Mouse (Mus musculus) neural tube, embryonic 11.5 days (tissue): ENCODE results near the gene Thbd. TPM values are rescaled to one million over a fixed set of nuclear protein-coding genes. Genes with fewer than 3 reads are reported as not detected.

ENCODE experiments used
- ATAC-seq: fragments of 200-750 bp; cut with Nextera tagmentation; 2 replicates; pipeline ENCODE4 v1.8.0; 2017; ENCODE audit warnings: moderate number of reproducible peaks, mild to moderate bottlenecking, moderate TSS enrichment, moderate library complexity; ENCODE audit not compliant: insufficient read depth, low FRiP score, low TSS enrichment
- DNase-seq: peaks from one replicate; pipeline ENCODE4 v3.0.0-alpha.2; 2015; ENCODE audit warnings: low spot score
- H3K27ac ChIP-seq: fragments of 300-500 bp; sonication (generic); 2 replicates; pipeline ENCODE4 v1.5.1; 2014; ENCODE audit warnings: low read depth, mild to moderate bottlenecking, low read length
- H3K27me3 ChIP-seq: fragments of 300-500 bp; sonication (generic); 2 replicates; pipeline ENCODE4 v1.6.1; 2014; ENCODE audit warnings: mild to moderate bottlenecking, low read length, mixed read lengths; ENCODE audit not compliant: control insufficient read depth, insufficient read depth
- H3K36me3 ChIP-seq: fragments of 300-500 bp; sonication (generic); 2 replicates; pipeline ENCODE4 v1.6.1; 2014; ENCODE audit warnings: mild to moderate bottlenecking, low read length, moderate library complexity, mixed read lengths; ENCODE audit not compliant: control insufficient read depth, insufficient read depth
- H3K4me1 ChIP-seq: fragments of 300-500 bp; sonication (generic); 2 replicates; pipeline ENCODE4 v1.6.1; 2014; ENCODE audit warnings: low read length, mixed read lengths; ENCODE audit not compliant: control insufficient read depth, insufficient read depth
- H3K4me2 ChIP-seq: fragments of 300-500 bp; sonication (generic); 2 replicates; pipeline ENCODE4 v1.6.1; 2014; ENCODE audit warnings: low read depth, mild to moderate bottlenecking, moderate library complexity
- H3K4me3 ChIP-seq: fragments of 300-500 bp; sonication (generic); 2 replicates; pipeline ENCODE4 v1.5.1; 2014; ENCODE audit warnings: low read depth, low read length
- H3K9ac ChIP-seq: fragments of 300-500 bp; sonication (generic); 2 replicates; pipeline ENCODE4 v1.6.1; 2014; ENCODE audit warnings: mild to moderate bottlenecking, low read length
- H3K9me3 ChIP-seq: fragments of 300-500 bp; sonication (generic); 2 replicates; pipeline ENCODE4 v1.6.1; 2016; ENCODE audit warnings: low read length; ENCODE audit not compliant: control insufficient read depth
- WGBS: fragments of 180-500 bp; shearing (Covaris S2); extraction: QIAGEN DNeasy Blood & Tissue Kit; methylation state at CpG from one replicate; pipeline ENCODE4 v1.1.7; 2014; 5-methylcytosine and 5-hydroxymethylcytosine counted together
- polyA plus RNA-seq: library from polyadenylated mRNA; unstranded; fragments of >200 nt; fragmentation: Nextera tagmentation; extraction: Ambion mirVana; gene quantifications from 2 replicates; pipeline ENCODE4 v1.2.1, GENCODE M21; 2014

Gene Thbd
- polyA plus RNA-seq, result 5.9 and 6.4 TPM in 2 replicates

DNA sequence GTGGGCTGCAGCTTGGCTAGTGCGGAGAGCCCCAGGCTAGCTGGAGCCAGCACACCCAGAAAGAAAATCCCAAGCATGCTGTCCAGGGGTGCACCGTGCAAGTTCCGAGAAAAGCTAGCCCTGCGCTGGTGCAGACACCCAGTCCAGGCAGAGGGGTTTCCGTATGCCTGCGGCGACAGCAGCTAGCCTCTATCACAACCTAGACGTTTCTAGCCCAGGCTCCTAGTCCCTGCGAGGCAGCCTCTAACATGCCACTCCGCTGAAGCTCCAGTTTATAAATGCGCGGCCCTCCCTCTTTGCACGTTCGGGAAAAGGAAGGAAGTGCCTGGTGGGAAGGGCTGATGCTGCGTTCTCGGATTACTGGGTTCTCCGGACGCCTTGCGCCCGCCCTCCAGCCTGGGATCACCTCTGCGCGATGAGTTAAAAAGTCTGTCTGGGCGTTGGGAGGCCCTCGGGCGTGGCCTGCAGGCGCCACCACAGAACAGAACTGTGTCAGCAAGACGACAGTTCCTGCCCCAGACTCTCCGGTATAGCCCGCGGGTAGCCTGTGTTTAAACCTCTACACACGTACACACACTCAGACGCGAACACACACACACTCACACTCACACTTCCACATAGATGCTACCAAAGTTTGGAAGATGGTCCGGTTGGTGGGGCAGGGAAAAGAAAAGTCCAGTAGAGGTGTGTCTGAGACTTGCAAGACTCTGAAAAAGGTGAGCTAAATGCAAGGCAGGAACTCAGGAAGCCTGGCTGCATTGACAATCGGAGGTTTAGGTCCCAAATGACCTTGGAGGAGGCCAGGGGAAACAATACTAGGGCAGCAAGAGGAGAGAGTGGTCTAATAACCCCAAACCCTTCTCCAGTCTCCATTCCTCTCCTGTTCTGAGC, at the start of gene Thbd:
Gene Thbd (minus strand): TSS at position 319 of the 891 bp plus-strand sequence.
- H3K27ac ChIP-seq, result no peak within 1 kb of the TSS
- peak within 1 kb of the TSS; percentile 33 for H3K4me3 ChIP-seq
- peak; percentile 32 for ATAC-seq
- WGBS, result 3% methylated on average over 34 of the region's 35 CpGs
- H3K4me2 ChIP-seq, result peak within 1 kb of the TSS; percentile 61
- H3K9ac ChIP-seq, result peak within 1 kb of the TSS; percentile 35; the same call in 1 of the 2 replicates
- H3K9me3 ChIP-seq, result no peaks in the 10 kb centered on the region
- peak; percentile 62 for DNase-seq
- no peaks in the 10 kb centered on the region for H3K36me3 ChIP-seq
- peaks cover 34% of the 10 kb centered on the region for H3K27me3 ChIP-seq
- H3K4me1 ChIP-seq, result peaks cover 17% of the 10 kb centered on the region

DNA sequence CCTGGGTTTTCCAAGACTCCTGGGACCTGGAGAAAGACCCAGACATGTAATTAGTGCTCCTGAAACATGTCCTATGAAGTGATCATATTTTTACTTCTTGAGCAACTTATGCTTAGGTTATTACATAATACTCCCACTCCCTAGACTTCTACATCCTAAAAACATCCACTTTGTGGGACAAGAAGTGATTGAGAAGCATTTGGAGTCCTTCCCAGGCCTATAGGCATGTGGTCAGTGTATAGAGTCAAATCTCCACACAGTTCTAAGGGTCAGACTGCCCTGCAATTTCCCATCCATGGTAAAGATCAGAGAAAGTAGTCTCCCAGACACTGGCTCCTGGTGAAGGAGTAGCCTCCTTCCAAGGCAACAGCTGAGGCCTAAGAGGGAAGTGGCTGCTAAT, 47.4 kb upstream of the Thbd start:
- Histone ChIP-seq H3K36me3 (no peaks in the 10 kb centered on the region), H3K4me2 (no peak overlapping the region), H3K27me3 (no peaks in the 10 kb centered on the region), H3K4me3 (no peak overlapping the region), H3K9me3 (no peaks in the 10 kb centered on the region), H3K4me1 (no peaks in the 10 kb centered on the region), H3K9ac (no peak overlapping the region), H3K27ac (no peak overlapping the region)
- ATAC-seq (no peak), DNase-seq (no peak)

DNA sequence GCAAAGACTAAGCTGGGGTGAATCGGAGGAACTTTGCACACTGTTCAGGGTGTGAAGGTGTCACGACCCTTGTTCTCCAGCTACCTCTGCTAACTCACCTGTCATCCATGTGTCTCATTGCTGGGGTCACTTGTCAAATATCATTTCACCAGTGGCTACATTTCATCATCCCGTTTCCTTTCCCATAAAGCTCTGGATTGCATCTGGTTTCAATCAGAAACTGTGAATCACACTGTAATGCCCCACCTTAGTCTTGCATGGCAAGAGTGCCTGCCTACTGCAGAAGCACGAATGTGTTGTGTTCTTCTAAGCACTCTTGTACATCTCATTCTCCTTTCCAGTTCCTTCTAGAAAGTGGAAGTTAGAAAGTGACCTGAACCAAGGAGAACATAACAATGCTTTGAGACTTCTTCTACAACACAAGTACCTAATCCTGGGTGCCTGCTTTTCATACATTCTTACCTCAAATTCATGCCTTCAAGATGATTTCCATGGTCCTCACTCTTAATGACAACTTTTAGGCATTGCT, 46.1 kb upstream of the Thbd start:
- no peak overlapping the region for H3K9ac ChIP-seq
- no peaks in the 10 kb centered on the region for H3K9me3 ChIP-seq
- H3K4me1 ChIP-seq, result no peaks in the 10 kb centered on the region
- H3K27ac ChIP-seq, result no peak overlapping the region
- no peak overlapping the region for H3K4me3 ChIP-seq
- H3K27me3 ChIP-seq, result no peaks in the 10 kb centered on the region
- WGBS, result 79% methylated on average over 4 of the region's 4 CpGs
- DNase-seq (no peak), ATAC-seq (no peak)
- H3K36me3 ChIP-seq, result no peaks in the 10 kb centered on the region
- H3K4me2 ChIP-seq, result no peak overlapping the region

DNA sequence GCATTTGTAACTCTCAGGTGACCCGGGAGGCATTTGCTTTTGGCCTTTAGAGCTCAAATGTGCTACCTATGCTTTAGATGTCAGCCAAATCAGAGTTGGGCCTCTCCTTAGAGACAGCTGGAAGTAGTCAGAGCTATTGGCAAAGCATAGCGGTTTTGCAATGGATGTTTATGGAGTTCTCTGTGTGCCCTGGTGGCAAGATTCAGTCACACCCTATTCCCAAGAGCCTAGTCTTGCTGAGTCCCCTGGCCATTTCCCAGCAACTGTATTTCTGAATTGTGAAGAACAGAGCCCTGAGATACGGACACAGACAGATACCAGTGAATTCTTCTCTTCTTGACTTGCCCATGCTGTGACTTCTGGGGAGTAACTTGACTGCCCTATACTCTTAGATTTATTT, 45.1 kb upstream of the Thbd start:
- H3K4me3 ChIP-seq, result no peak overlapping the region
- ATAC-seq (no peak), DNase-seq (no peak)
- H3K36me3 ChIP-seq, result no peaks in the 10 kb centered on the region
- 86% methylated on average over 3 of the region's 3 CpGs for WGBS
- no peaks in the 10 kb centered on the region for H3K4me1 ChIP-seq
- H3K4me2 ChIP-seq, result no peak overlapping the region
- H3K9me3 ChIP-seq, result no peaks in the 10 kb centered on the region
- H3K27ac ChIP-seq, result no peak overlapping the region
- no peaks in the 10 kb centered on the region for H3K27me3 ChIP-seq
- no peak overlapping the region for H3K9ac ChIP-seq

DNA sequence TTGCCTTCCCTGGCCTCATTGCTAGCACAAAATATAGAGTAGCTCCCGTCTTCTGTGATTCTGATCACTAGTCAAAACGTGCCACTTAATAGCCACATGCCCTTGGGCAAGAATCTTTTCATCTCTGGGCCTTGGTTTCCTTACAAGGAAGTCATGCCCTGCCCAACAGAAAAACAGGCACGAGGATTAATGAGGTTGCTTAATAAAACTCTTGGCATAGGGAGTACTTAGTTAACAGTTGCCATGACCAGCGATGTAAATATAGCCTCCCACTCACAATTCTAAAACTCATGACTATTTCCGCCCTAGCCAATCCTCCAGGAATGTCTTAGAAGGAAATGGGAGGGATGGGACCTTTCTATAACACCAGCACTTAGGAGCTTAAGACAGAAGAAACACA, 43.5 kb upstream of the Thbd start:
- Histone ChIP-seq H3K4me2 (no peak overlapping the region), H3K27ac (no peak overlapping the region), H3K9me3 (no peaks in the 10 kb centered on the region), H3K9ac (no peak overlapping the region), H3K4me1 (no peaks in the 10 kb centered on the region), H3K4me3 (no peak overlapping the region), H3K27me3 (no peaks in the 10 kb centered on the region), H3K36me3 (no peaks in the 10 kb centered on the region)
- no peak for DNase-seq
- ATAC-seq, result no peak
- 85% methylated on average over 5 of the region's 5 CpGs for WGBS

DNA sequence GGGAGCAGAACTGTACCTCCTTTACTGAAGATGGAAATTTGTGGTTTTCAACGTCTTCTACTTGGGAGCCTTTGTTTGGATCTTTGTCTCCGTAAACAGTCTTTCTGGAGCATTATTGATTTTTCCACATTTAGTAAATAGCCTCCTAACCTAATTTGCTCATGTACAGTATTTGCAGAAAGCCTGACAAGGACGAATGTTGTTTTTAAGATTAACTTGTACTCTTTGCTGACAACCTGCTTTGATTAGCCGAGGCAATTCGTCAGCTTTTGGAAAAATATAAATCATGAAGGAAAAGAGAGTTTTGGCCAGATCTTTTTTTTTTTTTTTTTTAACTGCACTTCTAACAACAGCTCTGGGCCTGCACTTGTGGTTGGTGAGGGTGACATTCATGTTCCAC, 42.6 kb upstream of the Thbd start:
- ATAC-seq (no peak), DNase-seq (no peak)
- H3K27ac ChIP-seq, result no peak overlapping the region
- no peaks in the 10 kb centered on the region for H3K9me3 ChIP-seq
- 90% methylated on average over 5 of the region's 5 CpGs for WGBS
- H3K9ac ChIP-seq, result no peak overlapping the region
- H3K4me1 ChIP-seq, result no peaks in the 10 kb centered on the region
- H3K36me3 ChIP-seq, result no peaks in the 10 kb centered on the region
- no peak overlapping the region for H3K4me2 ChIP-seq
- no peaks in the 10 kb centered on the region for H3K27me3 ChIP-seq
- H3K4me3 ChIP-seq, result no peak overlapping the region

DNA sequence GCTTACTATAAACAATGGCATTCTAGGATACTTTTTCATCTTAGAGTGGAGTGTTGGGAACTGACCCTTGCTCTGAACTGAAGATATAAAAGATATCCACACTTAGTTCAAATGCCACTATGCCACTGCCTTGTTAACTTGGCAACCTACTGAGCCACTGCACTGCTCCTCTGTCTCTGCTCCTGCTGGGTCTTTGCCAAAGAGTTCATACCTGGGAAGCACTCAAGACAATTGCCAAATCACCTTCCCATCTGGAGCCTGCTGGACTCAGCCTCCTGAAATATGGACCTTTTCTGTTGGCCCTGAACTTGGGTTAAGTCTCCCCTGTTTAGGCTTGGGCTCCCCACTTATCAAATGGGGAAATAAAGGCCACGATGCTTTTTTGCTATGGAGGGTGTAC, 41.7 kb upstream of the Thbd start:
- Histone ChIP-seq H3K27ac (no peak overlapping the region), H3K4me1 (no peaks in the 10 kb centered on the region), H3K27me3 (no peaks in the 10 kb centered on the region), H3K36me3 (no peaks in the 10 kb centered on the region), H3K4me3 (no peak overlapping the region), H3K4me2 (no peak overlapping the region), H3K9me3 (no peaks in the 10 kb centered on the region), H3K9ac (no peak overlapping the region)
- DNase-seq (no peak), ATAC-seq (no peak)
- whole genome bisulfite sequencing, result 100% methylated on average over 1 of the region's 1 CpGs

DNA sequence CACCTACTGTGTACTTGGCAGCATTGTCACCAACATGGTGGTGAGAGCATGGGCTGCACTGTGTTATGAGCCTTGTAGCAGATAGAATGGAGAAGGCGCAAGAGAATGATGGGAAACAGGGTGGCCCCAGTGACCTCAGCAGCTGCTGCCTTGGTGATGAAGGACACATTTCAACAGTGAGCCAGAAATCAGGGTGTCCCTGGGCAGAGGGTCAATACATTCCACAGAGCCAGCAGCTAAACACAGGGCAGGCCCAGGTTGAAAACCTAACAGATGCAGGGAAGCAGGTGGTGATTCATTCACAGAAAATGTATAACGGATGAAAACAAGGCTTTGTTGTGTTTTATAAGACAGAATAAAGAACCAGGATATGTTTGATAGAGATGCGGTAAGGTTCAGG, 38.5 kb upstream of the Thbd start:
- no peak overlapping the region for H3K4me3 ChIP-seq
- DNase-seq (no peak), ATAC-seq (no peak)
- no peak overlapping the region for H3K9ac ChIP-seq
- H3K4me1 ChIP-seq, result no peaks in the 10 kb centered on the region
- no peaks in the 10 kb centered on the region for H3K9me3 ChIP-seq
- H3K27me3 ChIP-seq, result no peaks in the 10 kb centered on the region
- H3K4me2 ChIP-seq, result no peak overlapping the region
- H3K27ac ChIP-seq, result no peak overlapping the region
- no peaks in the 10 kb centered on the region for H3K36me3 ChIP-seq
- 85% methylated on average over 3 of the region's 3 CpGs for WGBS

DNA sequence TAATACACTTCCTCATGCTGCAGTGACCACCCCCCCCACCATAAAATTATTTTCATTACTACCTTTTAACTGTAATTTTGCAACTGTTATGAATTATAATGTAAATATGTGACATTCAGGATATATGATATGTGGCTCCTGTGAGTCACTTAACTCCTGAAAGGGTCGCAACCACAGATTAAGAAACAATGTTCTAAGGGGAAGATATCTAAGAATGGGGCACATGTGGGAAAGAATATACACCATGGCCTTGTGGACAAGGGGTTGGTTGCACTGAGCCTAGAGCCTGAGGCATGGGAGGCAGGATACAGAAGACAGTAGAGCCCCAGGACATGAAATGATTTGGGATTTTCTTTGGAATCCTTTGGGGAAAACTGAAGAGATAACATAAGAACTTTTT, 37.6 kb upstream of the Thbd start:
- no peak overlapping the region for H3K9ac ChIP-seq
- H3K36me3 ChIP-seq, result no peaks in the 10 kb centered on the region
- no peaks in the 10 kb centered on the region for H3K27me3 ChIP-seq
- H3K4me3 ChIP-seq, result no peak overlapping the region
- H3K4me2 ChIP-seq, result no peak overlapping the region
- no peak overlapping the region for H3K27ac ChIP-seq
- 90% methylated on average over 1 of the region's 1 CpGs for WGBS
- ATAC-seq (no peak), DNase-seq (no peak)
- no peaks in the 10 kb centered on the region for H3K9me3 ChIP-seq
- H3K4me1 ChIP-seq, result no peaks in the 10 kb centered on the region
